Mouse (Mus musculus) intestine, embryonic 15.5 days (tissue): ENCODE results near the gene Pgp. TPM values are rescaled to one million over a fixed set of nuclear protein-coding genes. Genes with fewer than 3 reads are reported as not detected.
"Not testable (repeated sequence)": the region's sequence is repeated elsewhere in the genome, so short reads cannot be mapped to it uniquely, and the experiment has no call there.

Experiments used
- ATAC-seq: fragments of 200-750 bp; cut with Nextera tagmentation; 2 replicates; pipeline ENCODE4 v1.8.0; 2017; ENCODE audit warnings: moderate TSS enrichment, moderate library complexity
- H3K27ac ChIP-seq: fragments of 300-500 bp; sonication (generic); 2 replicates; pipeline ENCODE4 v1.5.1; 2015; ENCODE audit warnings: mild to moderate bottlenecking, inconsistent platforms
- H3K27me3 ChIP-seq: fragments of 300-500 bp; sonication (generic); replicated peaks from 2 replicates; pipeline ENCODE4 v1.6.1; 2015; ENCODE audit warnings: inconsistent platforms
- H3K36me3 ChIP-seq: fragments of 300-500 bp; sonication (generic); 2 replicates; pipeline ENCODE4 v1.6.1; 2015; ENCODE audit warnings: inconsistent platforms
- H3K4me1 ChIP-seq: fragments of 300-500 bp; sonication (generic); replicated peaks from 2 replicates; pipeline ENCODE4 v1.6.1; 2015; ENCODE audit warnings: inconsistent platforms
- H3K4me2 ChIP-seq: fragments of 300-500 bp; sonication (generic); replicated peaks from 2 replicates; pipeline ENCODE4 v1.6.1; 2015; ENCODE audit warnings: mild to moderate bottlenecking, inconsistent platforms
- H3K4me3 ChIP-seq: fragments of 300-500 bp; sonication (generic); replicated peaks from 2 replicates; pipeline ENCODE4 v1.5.1; 2015; ENCODE audit warnings: inconsistent platforms
- H3K9ac ChIP-seq: fragments of 300-500 bp; sonication (generic); 2 replicates; pipeline ENCODE4 v1.6.1; 2015; ENCODE audit warnings: inconsistent platforms
- H3K9me3 ChIP-seq: fragments of 300-500 bp; sonication (generic); 2 replicates; pipeline ENCODE4 v1.6.1; 2016; ENCODE audit warnings: inconsistent platforms
- WGBS: fragments of 180-500 bp; shearing (Covaris S2); methylation state at CpG from one replicate; pipeline ENCODE4 v1.1.7; 2015; 5-methylcytosine and 5-hydroxymethylcytosine counted together
- polyA plus RNA-seq: library from polyadenylated mRNA; unstranded; fragments of >200 nt; fragmentation: Nextera tagmentation; extraction: Ambion mirVana; gene quantifications from 2 replicates; pipeline ENCODE4 v1.2.1, GENCODE M21; 2015

The Pgp gene
- polyA plus RNA-seq, result 79.9 and 80.6 TPM in 2 replicates

DNA sequence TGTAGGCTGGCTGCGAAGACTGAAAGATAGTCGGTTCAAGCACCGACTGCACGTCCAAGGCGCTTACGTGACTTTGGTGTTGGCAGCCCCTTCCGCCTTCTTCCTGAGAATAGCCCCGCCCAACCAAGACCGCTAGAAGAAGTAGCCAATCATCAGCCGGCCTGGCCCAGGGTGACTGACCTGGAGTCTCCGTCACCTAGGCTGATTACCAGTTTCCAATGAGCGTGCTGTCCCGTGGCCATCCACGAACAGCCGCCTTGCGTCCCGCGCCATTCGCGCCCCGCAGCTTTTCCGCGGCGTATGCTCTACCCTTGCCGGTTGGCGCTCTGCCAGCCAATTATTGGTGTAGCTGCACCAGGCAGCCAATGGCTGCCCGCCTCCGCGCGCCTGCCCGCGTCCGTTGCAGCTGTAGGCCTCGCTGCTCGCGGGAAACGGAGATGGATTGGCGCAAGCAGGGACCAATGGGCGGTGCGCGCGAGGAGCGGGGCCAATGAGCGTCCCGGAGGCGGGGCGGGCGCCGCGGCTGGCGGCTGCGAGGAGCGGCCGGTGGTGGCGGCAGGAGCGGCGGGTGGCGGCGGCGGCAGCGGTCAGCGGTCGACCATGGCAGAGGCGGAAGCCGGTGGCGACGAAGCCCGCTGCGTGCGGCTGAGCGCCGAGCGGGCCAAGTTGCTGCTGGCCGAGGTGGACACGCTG is at the start of gene Pgp, which contains the start of gene E4f1:
Pgp (plus strand) TSS at position 483 of the 693 bp plus-strand sequence.
E4f1 (minus strand) TSS at position 404 of the 693 bp plus-strand sequence.
- H3K36me3 ChIP-seq, result peaks cover 8% of the 10 kb centered on the region
- peak within 1 kb of the TSS; percentile 94 for H3K9ac ChIP-seq
- peak within 1 kb of the TSS; percentile 90 for H3K27ac ChIP-seq
- H3K9me3 ChIP-seq, result no peaks in the 10 kb centered on the region
- peak within 1 kb of the TSS; percentile 84 for H3K4me3 ChIP-seq
- peak within 1 kb of the TSS; percentile 96 for H3K4me2 ChIP-seq
- under 1% methylated on average over 68 of the region's 75 CpGs for WGBS
- peak; percentile 96 for ATAC-seq
- no peaks in the 10 kb centered on the region for H3K27me3 ChIP-seq
- peaks cover 36% of the 10 kb centered on the region for H3K4me1 ChIP-seq

- Histone ChIP-seq H3K9me3 (no peaks in the 10 kb centered on the region), H3K4me3 (no peak overlapping the region), H3K27ac (no peak overlapping the region), H3K36me3 (peaks cover 58% of the 10 kb centered on the region), H3K4me2 (no peak overlapping the region), H3K9ac (no peak overlapping the region), H3K4me1 (0 out of 2 replicates have a peak, but pooled peaks cover 6% of the 10 kb centered on the region), H3K27me3 (no peaks in the 10 kb centered on the region)
- no peak for ATAC-seq
- 93% methylated on average over 4 of the region's 4 CpGs for WGBS
Measured at GRCm38 (mm10) chr17:24423114-24423513, 47.1 kb upstream of the Pgp start.

- Histone ChIP-seq H3K36me3 (peaks cover 50% of the 10 kb centered on the region), H3K27ac (no peak overlapping the region)
Measured at GRCm38 (mm10) chr17:24424489-24424888, 45.7 kb upstream of the Pgp start.

DNA sequence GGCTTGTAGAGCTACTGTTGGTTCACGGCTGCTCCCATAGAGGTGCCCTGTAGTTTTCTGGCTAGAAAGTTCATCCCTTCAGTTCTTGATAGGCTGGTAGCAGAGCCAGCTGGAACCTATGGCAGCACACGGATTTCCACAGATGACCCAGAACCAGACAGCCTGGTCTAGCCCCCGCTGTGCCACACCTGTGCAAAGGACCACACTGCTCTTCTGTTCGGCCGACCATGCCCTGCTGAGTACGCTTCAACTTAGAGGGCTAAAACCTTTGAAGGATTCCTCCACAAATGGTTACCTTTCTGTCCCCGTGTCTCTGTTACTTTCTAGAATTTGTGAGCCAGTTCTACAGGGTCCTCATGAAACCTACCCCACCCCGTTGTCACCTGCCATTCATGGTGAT is 44.9 kb upstream of the Pgp start:
- WGBS, result 88% methylated on average over 6 of the region's 8 CpGs
- peaks cover 41% of the 10 kb centered on the region for H3K36me3 ChIP-seq
- H3K27me3 ChIP-seq, H3K9me3 ChIP-seq, H3K9ac ChIP-seq, H3K4me3 ChIP-seq, ATAC-seq, H3K4me2 ChIP-seq, H3K27ac ChIP-seq, H3K4me1 ChIP-seq: not testable (repeated sequence)

More at GRCm38 (mm10) chr17:24424489-24424888, 45.7 kb upstream of the Pgp start:
- Histone ChIP-seq H3K9ac (no peak overlapping the region), H3K27me3 (no peaks in the 10 kb centered on the region), H3K4me1 (0 out of 2 replicates have a peak, but pooled peaks cover 10% of the 10 kb centered on the region), H3K9me3 (no peaks in the 10 kb centered on the region), H3K4me2 (no peak overlapping the region), H3K4me3 (no peak overlapping the region)
- no peak for ATAC-seq
- 95% methylated on average over 5 of the region's 5 CpGs for WGBS

GRCm38 (mm10) chr17:24425905-24426304 is 44.3 kb upstream of the Pgp start:
- Histone ChIP-seq H3K4me2 (peak overlapping the region; percentile 67; the same call in 1 of the 2 replicates), H3K9ac (no peak overlapping the region), H3K27ac (peak overlapping the region; percentile 97), H3K36me3 (peaks cover 36% of the 10 kb centered on the region), H3K4me1 (0 out of 2 replicates have a peak, but pooled peaks cover 10% of the 10 kb centered on the region), H3K4me3 (no peak overlapping the region), H3K9me3 (no peaks in the 10 kb centered on the region), H3K27me3 (no peaks in the 10 kb centered on the region)
- WGBS, result 84% methylated on average over 7 of the region's 7 CpGs
- ATAC-seq, result peak; percentile 0; the same call in 1 of the 2 replicates

DNA sequence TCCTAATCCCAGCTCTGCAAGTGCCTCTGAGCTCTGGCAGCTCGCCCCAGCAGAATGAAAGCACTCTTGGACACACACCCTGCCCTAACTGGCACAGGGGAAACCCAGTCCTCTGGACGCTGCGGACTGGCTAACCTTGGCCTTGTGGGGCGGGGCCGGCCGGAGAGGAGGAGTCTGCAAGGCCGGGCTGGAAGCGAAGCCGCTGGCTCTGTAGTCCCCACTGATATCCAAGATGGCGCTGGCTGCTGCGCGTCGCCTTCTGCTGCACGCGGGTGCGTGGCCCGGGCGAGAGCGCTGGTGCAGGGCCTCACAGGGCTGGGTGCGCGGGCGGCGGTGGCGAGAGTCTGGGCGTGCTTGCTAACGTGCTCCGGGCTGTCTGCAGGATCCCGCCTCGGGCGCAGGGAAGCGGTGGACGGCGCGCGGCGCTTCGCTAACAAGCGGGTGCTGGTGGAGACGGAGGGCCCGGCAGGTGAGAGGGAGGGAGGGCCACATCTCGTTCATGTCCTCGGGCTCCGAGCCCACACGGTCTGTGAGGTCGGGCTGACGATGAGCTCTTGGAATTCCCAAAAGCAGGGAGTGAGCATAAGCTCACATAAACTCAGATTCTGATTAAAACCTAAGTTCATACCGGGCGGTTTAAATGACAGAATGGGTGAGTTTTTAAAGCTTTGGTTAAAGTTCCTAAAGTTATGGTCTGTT is 43.6 kb upstream of the Pgp start, which contains the start of gene Eci1:
Eci1 (plus strand) TSS at position 171 of the 699 bp plus-strand sequence.
- Histone ChIP-seq H3K4me2 (peak within 1 kb of the TSS; percentile 67), H3K9ac (peak within 1 kb of the TSS; percentile 94), H3K27ac (peak within 1 kb of the TSS; percentile 97), H3K36me3 (peaks cover 28% of the 10 kb centered on the region), H3K4me1 (0 out of 2 replicates have a peak, but pooled peaks cover 10% of the 10 kb centered on the region), H3K27me3 (no peaks in the 10 kb centered on the region), H3K4me3 (peak within 1 kb of the TSS; percentile 79), H3K9me3 (no peaks in the 10 kb centered on the region)
- peak; percentile 98 for ATAC-seq
- WGBS, result under 1% methylated on average over 48 of the region's 48 CpGs

GRCm38 (mm10) chr17:24427170-24427557 is 43.0 kb upstream of the Pgp start:
- Histone ChIP-seq H3K9ac (peak overlapping the region; percentile 94), H3K4me2 (peak overlapping the region; percentile 67), H3K27ac (peak overlapping the region; percentile 97), H3K4me3 (peak overlapping the region; percentile 79), H3K36me3 (peaks cover 23% of the 10 kb centered on the region), H3K9me3 (no peaks in the 10 kb centered on the region), H3K4me1 (0 out of 2 replicates have a peak, but pooled peaks cover 10% of the 10 kb centered on the region), H3K27me3 (no peaks in the 10 kb centered on the region)
- peak; percentile 11; the same call in 1 of the 2 replicates for ATAC-seq
- WGBS, result 2% methylated on average over 8 of the region's 8 CpGs

GRCm38 (mm10) chr17:24429201-24429983 is 40.8 kb upstream of the Pgp start:
- no peaks in the 10 kb centered on the region for H3K27me3 ChIP-seq
- H3K4me3 ChIP-seq, result no peak overlapping the region
- no peak overlapping the region for H3K27ac ChIP-seq
- no peak for ATAC-seq
- no peak overlapping the region for H3K4me2 ChIP-seq
- 77% methylated on average over 14 of the region's 14 CpGs for WGBS
- H3K36me3 ChIP-seq, result peaks cover 13% of the 10 kb centered on the region
- H3K4me1 ChIP-seq, result 0 out of 2 replicates have a peak, but pooled peaks cover 10% of the 10 kb centered on the region
- no peaks in the 10 kb centered on the region for H3K9me3 ChIP-seq
- H3K9ac ChIP-seq, result no peak overlapping the region

DNA sequence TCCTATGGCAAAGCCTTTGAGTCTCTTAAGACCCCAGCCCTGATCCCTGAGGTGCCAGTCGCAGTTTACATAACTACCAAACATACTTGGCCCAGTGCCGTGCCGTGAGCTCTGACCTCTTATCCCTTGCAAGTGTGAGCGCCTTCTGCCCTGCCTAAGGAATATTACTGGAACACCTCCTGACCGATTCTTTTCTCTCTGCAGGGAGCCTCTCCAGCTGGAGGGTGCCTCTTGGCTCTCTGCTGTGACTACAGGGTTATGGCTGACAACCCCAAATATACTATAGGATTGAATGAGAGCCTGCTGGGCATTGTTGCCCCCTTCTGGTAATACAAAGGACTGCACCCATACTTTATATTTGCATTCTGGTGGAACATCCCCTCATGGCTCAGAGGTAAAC is 33.2 kb upstream of the Pgp start:
- Histone ChIP-seq H3K9ac (no peak overlapping the region), H3K4me3 (no peak overlapping the region), H3K9me3 (no peaks in the 10 kb centered on the region), H3K27ac (no peak overlapping the region), H3K4me1 (no peaks in the 10 kb centered on the region), H3K36me3 (peaks cover 26% of the 10 kb centered on the region), H3K4me2 (no peak overlapping the region), H3K27me3 (no peaks in the 10 kb centered on the region)
- peak; percentile 48 for ATAC-seq
- WGBS, result 75% methylated on average over 5 of the region's 5 CpGs

DNA sequence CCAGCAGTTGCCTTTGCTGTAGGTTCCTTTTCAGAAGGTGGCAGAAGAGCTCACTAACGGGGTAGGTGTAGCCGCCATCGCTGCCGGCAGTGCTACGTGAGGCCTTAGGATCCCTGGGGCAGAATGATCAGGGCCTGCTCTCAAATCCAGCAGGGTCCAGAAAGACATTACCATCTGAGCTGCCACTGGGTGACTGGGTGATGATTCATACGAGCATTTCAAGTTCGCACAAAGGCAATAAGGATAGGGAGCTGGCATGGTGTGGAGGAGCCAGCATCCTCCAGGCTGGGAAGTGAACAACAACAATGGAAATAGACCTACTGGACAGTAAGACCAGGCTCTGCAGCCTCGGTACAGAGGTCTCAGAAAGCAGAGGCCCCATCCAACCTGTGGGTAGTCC is 29.8 kb upstream of the Pgp start:
- ATAC-seq, result no peak
- no peak overlapping the region for H3K9ac ChIP-seq
- no peak overlapping the region for H3K27ac ChIP-seq
- H3K4me1 ChIP-seq, result no peaks in the 10 kb centered on the region
- H3K4me2 ChIP-seq, result no peak overlapping the region
- H3K9me3 ChIP-seq, result no peaks in the 10 kb centered on the region
- peaks cover 42% of the 10 kb centered on the region for H3K36me3 ChIP-seq
- WGBS, result 86% methylated on average over 8 of the region's 8 CpGs
- H3K4me3 ChIP-seq, result no peak overlapping the region
- no peaks in the 10 kb centered on the region for H3K27me3 ChIP-seq

- peaks cover 47% of the 10 kb centered on the region for H3K36me3 ChIP-seq
- H3K4me1 ChIP-seq, result no peaks in the 10 kb centered on the region
- no peak for ATAC-seq
- H3K9ac ChIP-seq, result no peak overlapping the region
- no peaks in the 10 kb centered on the region for H3K27me3 ChIP-seq
- no peak overlapping the region for H3K27ac ChIP-seq
- no peak overlapping the region for H3K4me2 ChIP-seq
- no peaks in the 10 kb centered on the region for H3K9me3 ChIP-seq
- H3K4me3 ChIP-seq, result no peak overlapping the region
- 28% methylated on average over 2 of the region's 2 CpGs for WGBS
Measured at GRCm38 (mm10) chr17:24441148-24441547, 29.0 kb upstream of the Pgp start.

- WGBS, result 85% methylated on average over 14 of the region's 14 CpGs
- Histone ChIP-seq H3K4me2 (no peak overlapping the region), H3K9ac (no peak overlapping the region), H3K27ac (no peak overlapping the region), H3K4me3 (no peak overlapping the region), H3K9me3 (no peaks in the 10 kb centered on the region), H3K4me1 (no peaks in the 10 kb centered on the region), H3K27me3 (no peaks in the 10 kb centered on the region), H3K36me3 (peaks cover 54% of the 10 kb centered on the region)
- ATAC-seq, result peak; percentile 14; the same call in 1 of the 2 replicates
Measured at GRCm38 (mm10) chr17:24442107-24442506, 28.1 kb upstream of the Pgp start.
